Mouse (Mus musculus) liver, embryonic 14.5 days (tissue): Measurements from ENCODE around the gene Ash1l. TPM values are rescaled to one million over a fixed set of nuclear protein-coding genes. Genes with fewer than 3 reads are reported as not detected.

Source experiments
- ATAC-seq: fragments of 200-750 bp; cut with Nextera tagmentation; 2 replicates; pipeline ENCODE4 v1.8.0; 2017; ENCODE audit warnings: moderate number of reproducible peaks, mild to moderate bottlenecking, moderate library complexity; ENCODE audit not compliant: insufficient read depth
- DNase-seq, 3 experiments: peaks; one replicate each; pipeline ENCODE4 v3.0.0-alpha.2; 2012 to 2013; ENCODE audit warnings: low read depth in 3 of 3, low spot score in 3 of 3
- H3K27ac ChIP-seq: fragments of 300-500 bp; sonication (generic); 2 replicates; pipeline ENCODE4 v1.5.1; 2014; ENCODE audit warnings: moderate library complexity, mild to moderate bottlenecking, control low read depth, inconsistent platforms
- H3K27me3 ChIP-seq: fragments of 300-500 bp; sonication (generic); 2 replicates; pipeline ENCODE4 v1.6.1; 2014; ENCODE audit warnings: mild to moderate bottlenecking, low read length, moderate library complexity; ENCODE audit not compliant: control insufficient read depth, insufficient read depth
- H3K36me3 ChIP-seq: fragments of 300-500 bp; sonication (generic); replicated peaks from 2 replicates; pipeline ENCODE4 v1.6.1; 2014; ENCODE audit warnings: low read depth; ENCODE audit not compliant: control insufficient read depth, insufficient read depth
- H3K4me1 ChIP-seq, 2 experiments: fragments of 200-500 bp in 1 of 2; fragments of 300-500 bp in 1 of 2; sonication (generic) in 1 of 2; replicated peaks; 2 replicates each; pipeline ENCODE4 v1.6.1; 2012 to 2014; ENCODE audit warnings: antibody characterized with exemption in 1 of 2, inconsistent platforms in 1 of 2, low read length in 1 of 2; ENCODE audit not compliant: control insufficient read depth in 2 of 2, insufficient read depth in 2 of 2
- H3K4me2 ChIP-seq: fragments of 300-500 bp; sonication (generic); 2 replicates; pipeline ENCODE4 v1.6.1; 2014; ENCODE audit warnings: low read depth, mild to moderate bottlenecking, control low read depth, moderate library complexity
- H3K4me3 ChIP-seq, 2 experiments: fragments of 200-500 bp in 1 of 2; fragments of 300-500 bp in 1 of 2; sonication (generic) in 1 of 2; 2 replicates each; pipeline ENCODE4 v1.5.1; 2012 to 2014; ENCODE audit warnings: low read depth in 2 of 2, low read length in 2 of 2, mild to moderate bottlenecking in 2 of 2, control low read depth in 1 of 2, inconsistent platforms in 1 of 2, moderate library complexity in 1 of 2; ENCODE audit not compliant: insufficient read depth in 1 of 2
- H3K9ac ChIP-seq: fragments of 300-500 bp; sonication (generic); replicated peaks from 2 replicates; pipeline ENCODE4 v1.6.1; 2014; ENCODE audit warnings: mild to moderate bottlenecking, control low read depth, moderate library complexity
- H3K9me3 ChIP-seq: fragments of 300-500 bp; sonication (generic); 2 replicates; pipeline ENCODE4 v1.6.1; 2016; ENCODE audit warnings: low read length, mixed read lengths; ENCODE audit not compliant: control insufficient read depth
- CTCF ChIP-seq: IDR thresholded peaks from 2 replicates; pipeline ENCODE4 v1.5.1; 2016; ENCODE audit warnings: antibody characterized with exemption, low read depth, control low read depth
- EP300 ChIP-seq: IDR thresholded peaks from 2 replicates; pipeline ENCODE4 v1.6.1; 2016; ENCODE audit warnings: antibody characterized with exemption, low read depth
- WGBS: fragments of 180-500 bp; shearing (Covaris S2); extraction: QIAGEN DNeasy Blood & Tissue Kit; methylation state at CpG from one replicate; pipeline ENCODE4 v1.1.7; 2014; ENCODE audit not compliant: insufficient replicate concordance; 5-methylcytosine and 5-hydroxymethylcytosine counted together
- polyA plus RNA-seq, 2 experiments: library from polyadenylated mRNA; depleted of rRNA in 1 of 2; stranded (reverse) in 1 of 2; unstranded in 1 of 2; fragments of >200 nt; fragmentation: Nextera tagmentation in 1 of 2; extraction: Ambion mirVana in 1 of 2; gene quantifications; 2 replicates each; pipeline versions ENCODE4 v1.2.1 to v1.2.3; 2012 to 2014

Ash1l gene
- polyA plus RNA-seq, 2 experiments: 3.2 to 3.6 TPM

DNA sequence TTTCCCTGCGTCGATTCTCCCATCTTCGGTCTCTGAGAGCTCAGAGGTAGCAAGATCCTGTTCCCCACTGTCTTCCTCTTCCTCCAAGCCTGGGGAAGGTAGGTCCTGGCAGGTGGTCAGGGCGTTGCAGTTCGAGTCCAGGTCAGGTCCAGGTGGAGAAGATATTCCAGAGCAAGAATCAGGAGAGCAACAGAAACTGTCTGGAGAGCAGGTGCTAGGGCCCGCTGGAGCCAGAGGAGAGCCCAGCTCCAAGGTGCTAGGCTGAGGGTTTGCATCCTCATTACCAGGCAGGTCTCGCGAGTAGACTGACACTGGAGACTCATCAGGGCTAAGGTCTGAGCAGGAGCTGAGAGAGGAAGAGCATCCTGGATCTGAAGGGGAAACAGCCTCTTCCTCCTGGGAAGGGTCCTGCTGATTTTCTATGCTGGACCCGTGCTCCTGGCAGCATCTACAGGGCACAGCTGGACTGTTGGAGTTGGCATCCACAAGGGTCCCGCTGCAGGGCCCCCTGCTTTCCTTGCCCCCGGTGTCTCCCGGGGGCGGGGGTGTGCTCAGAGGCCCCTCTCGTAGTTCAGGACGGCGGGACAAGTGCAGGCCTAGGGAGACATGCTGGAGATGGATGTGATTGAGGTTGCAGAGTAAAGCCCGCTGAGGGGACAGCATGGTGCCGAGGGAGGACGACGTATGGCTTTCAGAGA lies 141.5 kb downstream of the Ash1l start:
- WGBS: 14% methylated on average over 20 of the region's 20 CpGs
- Histone ChIP-seq H3K27ac (no peak overlapping the region), H3K9ac (no peak overlapping the region), H3K4me1 (peaks cover 13 to 17% of the 10 kb centered on the region in 2 experiments), H3K9me3 (no peaks in the 10 kb centered on the region), H3K27me3 (peaks cover 24% of the 10 kb centered on the region), H3K4me3 (0 out of 4 replicates have a peak overlapping the region, but pooled peaks of 1 of the 2 experiments have one; percentile 64), H3K36me3 (peaks cover 8% of the 10 kb centered on the region), H3K4me2 (peak overlapping the region; percentile 96)
- TF ChIP-seq CTCF: no peak
- TF ChIP-seq EP300: no peak
- ATAC-seq: no peak
- no peak for DNase-seq

DNA sequence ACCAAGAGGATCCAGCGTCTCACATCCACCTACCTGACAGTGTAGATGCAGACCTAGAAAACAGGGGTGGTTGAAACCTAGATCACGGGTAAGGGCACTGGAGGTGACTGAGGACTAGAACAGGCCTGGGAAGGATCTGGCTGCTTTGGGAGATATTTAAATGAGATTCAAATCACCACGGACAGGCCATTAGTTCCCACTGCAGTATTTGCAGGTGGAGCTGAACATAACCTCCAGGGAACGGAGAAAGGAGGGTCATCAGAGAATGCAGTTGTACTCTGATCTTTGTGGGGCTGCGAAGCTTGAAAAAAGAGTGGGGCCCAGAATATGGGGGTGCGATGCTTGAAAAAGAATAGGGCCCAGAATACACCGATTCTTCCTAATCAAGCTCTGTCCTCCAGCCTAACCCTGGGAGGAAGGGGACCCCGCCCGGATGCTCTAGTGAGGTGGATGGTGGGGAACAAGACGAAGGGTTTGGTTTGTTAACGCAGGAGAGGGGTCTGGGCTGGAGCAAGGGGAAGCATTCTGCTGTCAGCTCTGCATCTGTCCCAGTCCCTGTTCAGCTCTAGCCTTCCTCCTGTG lies 142.2 kb downstream of the Ash1l start:
- H3K27ac ChIP-seq: no peak overlapping the region
- no peak overlapping the region for H3K9ac ChIP-seq
- 31% methylated on average over 11 of the region's 11 CpGs for WGBS
- H3K4me1 ChIP-seq: peaks cover 12 to 17% of the 10 kb centered on the region in 2 experiments
- peaks cover 15% of the 10 kb centered on the region for H3K36me3 ChIP-seq
- H3K9me3 ChIP-seq: no peaks in the 10 kb centered on the region
- H3K4me3 ChIP-seq: no peak overlapping the region
- H3K27me3 ChIP-seq: peaks cover 24% of the 10 kb centered on the region
- ATAC-seq (no peak), DNase-seq (no peak)
- TF ChIP-seq EP300: no peak
- TF ChIP-seq CTCF: no peak
- H3K4me2 ChIP-seq: peak overlapping the region; percentile 48

DNA sequence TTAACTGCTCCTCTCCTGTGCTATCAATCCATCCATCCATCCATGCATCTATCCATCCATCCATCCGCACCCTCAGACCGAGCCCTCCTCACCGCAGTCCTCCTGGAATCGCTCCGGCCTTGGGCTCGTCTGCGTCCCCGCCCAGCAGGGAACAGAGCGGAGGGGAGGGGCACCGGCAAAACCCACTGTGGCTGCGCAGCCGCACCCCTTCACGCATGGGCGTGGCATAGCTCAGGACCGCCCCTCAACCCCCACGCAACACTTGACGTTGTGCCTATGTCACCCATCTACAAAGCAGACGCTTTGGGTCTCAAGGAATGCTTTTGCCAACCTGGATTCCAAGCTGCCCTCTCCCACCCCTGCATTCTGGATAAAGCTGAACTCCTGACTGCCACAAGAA lies 142.8 kb downstream of the Ash1l start, which contains the start of gene Rusc1:
TSS of gene Rusc1 (minus strand) at position 137 of the 400 bp plus-strand sequence.
- peaks cover 17% of the 10 kb centered on the region for H3K36me3 ChIP-seq
- H3K27ac ChIP-seq: no peak within 1 kb of the TSS
- no peaks in the 10 kb centered on the region for H3K9me3 ChIP-seq
- 4% methylated on average over 18 of the region's 18 CpGs for WGBS
- H3K9ac ChIP-seq: no peak within 1 kb of the TSS; the same call in 1 of the 2 replicates
- TF ChIP-seq CTCF: no peak
- no peak for TF ChIP-seq EP300
- peaks cover 24% of the 10 kb centered on the region for H3K27me3 ChIP-seq
- H3K4me3 ChIP-seq: no peak within 1 kb of the TSS
- peak; percentile 21 for ATAC-seq
- peak; percentile 50 to 60 (median 55) for DNase-seq
- H3K4me2 ChIP-seq: peak within 1 kb of the TSS; percentile 48
- peaks cover 11 to 13% of the 10 kb centered on the region in 2 experiments for H3K4me1 ChIP-seq

DNA sequence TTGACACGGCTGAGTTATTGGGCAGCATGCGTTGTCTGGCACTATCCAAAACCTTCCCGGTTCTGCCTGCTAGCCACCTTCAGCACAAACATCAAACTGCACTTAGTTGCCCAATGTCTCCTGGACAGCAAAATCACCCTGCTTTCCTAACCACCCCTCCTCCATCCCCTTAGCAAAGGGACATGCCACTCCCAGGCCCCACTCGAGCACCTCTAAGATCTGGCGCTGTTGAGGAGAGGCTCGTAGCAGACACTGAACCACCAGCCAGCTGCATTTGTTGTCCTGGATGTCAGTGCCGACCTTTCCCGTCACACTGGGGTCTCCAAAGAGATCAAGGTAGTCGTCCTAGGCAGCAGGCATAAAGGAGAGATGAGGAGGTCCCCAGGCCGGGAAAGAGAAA lies 143.6 kb downstream of the Ash1l start:
- peaks cover 10% of the 10 kb centered on the region in 2 experiments for H3K4me1 ChIP-seq
- TF ChIP-seq EP300: no peak
- no peak for TF ChIP-seq CTCF
- peaks cover 24% of the 10 kb centered on the region for H3K27me3 ChIP-seq
- ATAC-seq (no peak), DNase-seq (no peak)
- H3K4me3 ChIP-seq: no peak overlapping the region
- H3K27ac ChIP-seq: no peak overlapping the region
- H3K4me2 ChIP-seq: no peak overlapping the region
- H3K9me3 ChIP-seq: no peaks in the 10 kb centered on the region
- 82% methylated on average over 10 of the region's 10 CpGs for WGBS
- H3K9ac ChIP-seq: no peak overlapping the region
- H3K36me3 ChIP-seq: peaks cover 20% of the 10 kb centered on the region

DNA sequence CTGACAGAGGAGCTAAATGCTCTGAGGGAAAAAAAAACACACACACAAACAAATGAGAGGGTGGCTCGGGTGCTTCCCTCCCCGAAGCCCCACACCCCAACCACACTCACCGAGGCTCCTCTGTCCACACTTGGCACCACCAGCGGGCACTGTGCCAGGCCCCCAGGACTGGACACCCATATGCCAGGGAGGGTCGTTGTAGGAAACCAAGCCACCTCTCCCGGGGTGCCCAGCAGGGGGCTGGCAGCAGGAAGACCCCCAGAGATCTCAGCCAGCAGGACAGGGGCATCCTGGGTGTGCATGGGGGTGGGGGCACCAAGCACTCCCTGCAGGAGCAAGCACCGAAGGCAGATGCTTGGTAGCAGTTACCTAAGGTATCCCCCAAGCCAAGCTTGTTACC lies 150.4 kb downstream of the Ash1l start, which contains the start of gene Gm43738:
TSS of gene Gm43738 (minus strand) at position 289 of the 400 bp plus-strand sequence.
- H3K4me2 ChIP-seq: peak within 1 kb of the TSS; percentile 88
- H3K9ac ChIP-seq: peak within 1 kb of the TSS; percentile 59
- WGBS: 46% methylated on average over 7 of the region's 7 CpGs
- H3K27me3 ChIP-seq: no peaks in the 10 kb centered on the region
- H3K4me3 ChIP-seq: peak within 1 kb of the TSS; percentile 60 to 95
- no peaks in the 10 kb centered on the region for H3K9me3 ChIP-seq
- TF ChIP-seq EP300 (no peak), CTCF (0 out of 2 replicates have a peak, but pooled peaks have one; percentile 2)
- DNase-seq: no peak
- H3K36me3 ChIP-seq: peaks cover 18% of the 10 kb centered on the region
- H3K27ac ChIP-seq: peak within 1 kb of the TSS; percentile 12
- peaks cover 13 to 16% of the 10 kb centered on the region in 2 experiments for H3K4me1 ChIP-seq
- no peak for ATAC-seq
